Mouse (Mus musculus) lung, embryonic 16.5 days (tissue): ENCODE data around the gene Fxr1. TPM values are rescaled to one million over a fixed set of nuclear protein-coding genes. Genes with fewer than 3 reads are reported as not detected.
"Not testable (repeated sequence)": the region's sequence is repeated elsewhere in the genome, so short reads cannot be mapped to it uniquely, and the experiment has no call there.

ENCODE experiments used
- ATAC-seq: fragments of 200-750 bp; cut with Nextera tagmentation; 2 replicates; pipeline ENCODE4 v1.8.0; 2017; ENCODE audit warnings: low read depth, mild to moderate bottlenecking, moderate library complexity
- H3K27ac ChIP-seq: fragments of 300-500 bp; sonication (generic); 2 replicates; pipeline ENCODE4 v1.5.1; 2014; ENCODE audit warnings: mild to moderate bottlenecking, control low read depth, low read length
- H3K27me3 ChIP-seq: fragments of 300-500 bp; sonication (generic); 2 replicates; pipeline ENCODE4 v1.6.1; 2014; ENCODE audit warnings: low read depth, low read length, mixed read lengths; ENCODE audit not compliant: control insufficient read depth, insufficient read depth
- H3K36me3 ChIP-seq: fragments of 300-500 bp; sonication (generic); 2 replicates; pipeline ENCODE4 v1.6.1; 2014; ENCODE audit warnings: low read length; ENCODE audit not compliant: control insufficient read depth, insufficient read depth
- H3K4me1 ChIP-seq: fragments of 300-500 bp; sonication (generic); replicated peaks from 2 replicates; pipeline ENCODE4 v1.6.1; 2014; ENCODE audit warnings: low read length, mixed read lengths; ENCODE audit not compliant: control insufficient read depth, insufficient read depth
- H3K4me2 ChIP-seq: fragments of 300-500 bp; sonication (generic); 2 replicates; pipeline ENCODE4 v1.6.1; 2014; ENCODE audit warnings: low read depth, low read length, control low read depth
- H3K4me3 ChIP-seq: fragments of 300-500 bp; sonication (generic); 2 replicates; pipeline ENCODE4 v1.5.1; 2014; ENCODE audit warnings: mild to moderate bottlenecking, low read length, control low read depth
- H3K9ac ChIP-seq: fragments of 300-500 bp; sonication (generic); 2 replicates; pipeline ENCODE4 v1.6.1; 2014; ENCODE audit warnings: low read length, control low read depth
- H3K9me3 ChIP-seq: fragments of 300-500 bp; sonication (generic); 2 replicates; pipeline ENCODE4 v1.6.1; 2016; ENCODE audit warnings: low read length; ENCODE audit not compliant: control insufficient read depth
- WGBS: fragments of 180-500 bp; shearing (Covaris S2); extraction: QIAGEN DNeasy Blood & Tissue Kit; methylation state at CpG from one replicate; pipeline ENCODE4 v1.1.7; 2014; 5-methylcytosine and 5-hydroxymethylcytosine counted together
- polyA plus RNA-seq: library from polyadenylated mRNA; unstranded; fragments of >200 nt; fragmentation: Nextera tagmentation; extraction: Ambion mirVana; gene quantifications from 2 replicates; pipeline ENCODE4 v1.2.1, GENCODE M21; 2015

Fxr1 gene
- polyA plus RNA-seq: 47.7 and 48.2 TPM in 2 replicates

GRCm38 (mm10) chr3:34019540-34020381 is at the start of gene Fxr1:
Gene Fxr1, plus strand, starts transcription at chr3:34019943.
- WGBS: under 1% methylated on average over 68 of the region's 97 CpGs

GRCm38 (mm10) chr3:33979395-33979794 is 40.3 kb upstream of the Fxr1 start:
- WGBS: 58% methylated on average over 6 of the region's 6 CpGs
- ATAC-seq: no peak
- Histone ChIP-seq H3K27me3 (no peaks in the 10 kb centered on the region), H3K27ac (no peak overlapping the region), H3K4me3 (no peak overlapping the region), H3K4me2 (no peak overlapping the region), H3K9me3 (no peaks in the 10 kb centered on the region), H3K9ac (no peak overlapping the region), H3K4me1 (no peaks in the 10 kb centered on the region), H3K36me3 (no peaks in the 10 kb centered on the region)

More at GRCm38 (mm10) chr3:34019540-34020381, at the start of gene Fxr1:
- Histone ChIP-seq H3K27me3 (no peaks in the 10 kb centered on the region), H3K36me3 (no peaks in the 10 kb centered on the region), H3K4me1 (peaks cover 5% of the 10 kb centered on the region), H3K4me2 (peak within 1 kb of the TSS; percentile 87), H3K9ac (peak within 1 kb of the TSS; percentile 93), H3K27ac (peak within 1 kb of the TSS; percentile 81), H3K9me3 (no peaks in the 10 kb centered on the region), H3K4me3 (peak within 1 kb of the TSS; percentile 97)
- ATAC-seq: peak; percentile 99

GRCm38 (mm10) chr3:33982746-33983145 is 37.0 kb upstream of the Fxr1 start:
- no peak for ATAC-seq
- Histone ChIP-seq H3K27me3 (no peaks in the 10 kb centered on the region), H3K36me3 (no peaks in the 10 kb centered on the region), H3K4me3 (no peak overlapping the region), H3K4me2 (no peak overlapping the region), H3K9me3 (no peaks in the 10 kb centered on the region), H3K9ac (no peak overlapping the region), H3K27ac (no peak overlapping the region), H3K4me1 (no peaks in the 10 kb centered on the region)
- WGBS: 71% methylated on average over 5 of the region's 5 CpGs

- H3K27me3 ChIP-seq: no peaks in the 10 kb centered on the region
- no peaks in the 10 kb centered on the region for H3K36me3 ChIP-seq
- ATAC-seq: no peak
- H3K9me3 ChIP-seq: no peaks in the 10 kb centered on the region
- H3K4me1 ChIP-seq: no peaks in the 10 kb centered on the region
- H3K9ac ChIP-seq: no peak overlapping the region
- H3K4me2 ChIP-seq: no peak overlapping the region
- WGBS: 63% methylated on average over 8 of the region's 8 CpGs
- no peak overlapping the region for H3K27ac ChIP-seq
- H3K4me3 ChIP-seq: no peak overlapping the region
These were observed 30.4 kb upstream of the Fxr1 start for GRCm38 (mm10) chr3:33989302-33989701.

GRCm38 (mm10) chr3:33990451-33990850 is 29.3 kb upstream of the Fxr1 start:
- Histone ChIP-seq H3K9ac (no peak overlapping the region), H3K27ac (no peak overlapping the region), H3K4me3 (no peak overlapping the region), H3K4me1 (no peaks in the 10 kb centered on the region), H3K4me2 (no peak overlapping the region), H3K27me3 (no peaks in the 10 kb centered on the region), H3K36me3 (no peaks in the 10 kb centered on the region), H3K9me3 (no peaks in the 10 kb centered on the region)
- WGBS: 56% methylated on average over 10 of the region's 10 CpGs
- no peak for ATAC-seq

GRCm38 (mm10) chr3:33990921-33991320 is 28.8 kb upstream of the Fxr1 start:
- ATAC-seq: no peak
- Histone ChIP-seq H3K9me3 (no peaks in the 10 kb centered on the region), H3K27me3 (no peaks in the 10 kb centered on the region)

GRCm38 (mm10) chr3:33993421-33994126 is 26.2 kb upstream of the Fxr1 start:
- no peaks in the 10 kb centered on the region for H3K9me3 ChIP-seq
- no peak overlapping the region for H3K27ac ChIP-seq
- no peaks in the 10 kb centered on the region for H3K36me3 ChIP-seq
- no peak overlapping the region for H3K4me2 ChIP-seq
- ATAC-seq: no peak
- no peak overlapping the region for H3K4me3 ChIP-seq
- H3K9ac ChIP-seq: no peak overlapping the region
- no peaks in the 10 kb centered on the region for H3K27me3 ChIP-seq
- no peaks in the 10 kb centered on the region for H3K4me1 ChIP-seq
- WGBS: 82% methylated on average over 14 of the region's 14 CpGs

More at GRCm38 (mm10) chr3:33990921-33991320, 28.8 kb upstream of the Fxr1 start:
- WGBS: 60% methylated on average over 8 of the region's 8 CpGs
- no peak overlapping the region for H3K4me3 ChIP-seq
- no peak overlapping the region for H3K4me2 ChIP-seq
- H3K36me3 ChIP-seq: no peaks in the 10 kb centered on the region
- no peak overlapping the region for H3K27ac ChIP-seq
- no peaks in the 10 kb centered on the region for H3K4me1 ChIP-seq
- no peak overlapping the region for H3K9ac ChIP-seq

- Histone ChIP-seq H3K9me3 (no peaks in the 10 kb centered on the region), H3K4me3 (no peak overlapping the region), H3K27ac (no peak overlapping the region), H3K4me1 (no peaks in the 10 kb centered on the region), H3K9ac (no peak overlapping the region), H3K27me3 (no peaks in the 10 kb centered on the region), H3K4me2 (no peak overlapping the region), H3K36me3 (no peaks in the 10 kb centered on the region)
- no peak for ATAC-seq
- WGBS: 61% methylated on average over 3 of the region's 3 CpGs
These were observed 25.6 kb upstream of the Fxr1 start for GRCm38 (mm10) chr3:33994127-33994488.

- H3K9ac ChIP-seq, ATAC-seq, H3K27me3 ChIP-seq, H3K36me3 ChIP-seq, H3K4me3 ChIP-seq, H3K4me1 ChIP-seq, H3K9me3 ChIP-seq, H3K27ac ChIP-seq, H3K4me2 ChIP-seq: not testable (repeated sequence)
These were observed 18.1 kb upstream of the Fxr1 start for GRCm38 (mm10) chr3:34001691-34002090.
